Mouse (Mus musculus) cortical plate, adult 2 months (tissue): ENCODE measurements around the gene Kif14.

Experiments used
- CTCF ChIP-seq: fragments of 200-500 bp; IDR thresholded peaks from 2 replicates; pipeline ENCODE4 v1.5.1; 2011; ENCODE audit warnings: mild to moderate bottlenecking, control low read depth, low read length; ENCODE audit not compliant: insufficient read depth; ENCODE audit errors: extremely low read depth
- POLR2A ChIP-seq: fragments of 200-500 bp; IDR thresholded peaks from 2 replicates; pipeline ENCODE4 v1.6.1; 2011; ENCODE audit warnings: mild to moderate bottlenecking, low read length, control low read depth; ENCODE audit not compliant: insufficient read depth; ENCODE audit errors: extremely low read depth

- no peak for TF ChIP-seq CTCF
- TF ChIP-seq POLR2A: no peak
These were observed 47.0 kb downstream of the Kif14 start for GRCm38 (mm10) chr1:136513181-136513580.
